In the genomic region with DNA sequence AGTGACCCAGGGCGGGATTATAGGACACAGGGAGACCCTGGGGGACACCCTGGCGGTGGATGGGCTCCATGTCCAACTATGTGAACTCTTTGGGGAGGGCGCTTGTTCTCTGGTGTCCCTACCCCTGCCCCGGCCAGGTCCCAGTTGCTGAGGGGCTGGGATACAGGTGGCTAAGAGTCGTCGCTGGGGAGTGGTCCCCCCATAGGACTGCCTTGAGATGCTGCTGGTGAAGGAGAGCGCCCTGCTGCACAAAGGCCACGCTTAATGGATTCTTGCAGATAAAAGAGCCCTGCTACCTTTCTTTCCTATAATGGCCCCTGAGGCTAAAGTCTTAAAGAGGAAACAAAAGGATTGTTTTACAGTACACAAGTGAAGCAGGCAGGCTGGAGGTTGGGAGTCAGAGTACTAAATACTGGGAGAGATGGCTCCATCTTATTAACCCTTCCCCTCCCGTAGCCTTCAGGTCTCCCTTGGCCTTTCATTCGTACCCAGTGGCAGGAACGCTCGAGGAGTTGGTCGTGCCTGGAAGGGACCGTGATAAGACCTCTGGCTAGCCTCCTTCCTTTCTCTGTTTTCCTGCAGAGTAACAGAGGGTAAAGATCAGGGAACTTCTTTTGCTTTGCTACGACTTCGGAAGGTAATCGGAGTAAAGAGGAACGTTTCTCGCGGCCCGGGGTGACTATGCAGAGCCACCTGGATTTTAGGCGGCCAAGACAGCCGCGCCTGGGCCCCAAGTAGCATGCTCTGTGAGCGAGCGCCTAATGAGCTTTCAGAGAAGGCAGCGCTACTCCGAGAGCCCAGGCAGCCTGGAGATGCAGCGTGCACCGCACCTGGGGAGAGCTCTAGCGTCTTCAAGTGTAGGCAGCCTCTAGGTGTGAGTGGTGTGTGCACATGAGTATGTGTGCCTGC, we compare ENCODE assay signal across 8 mouse cellular contexts.
A peak's percentile ranks its signal among the peaks of the same experiment; 100 is the strongest.
DNase-seq lines count a peak whose midpoint lies in the region; ATAC-seq and TF ChIP-seq lines count a peak whose summit lies in the region.

No protein-coding gene starts in this region.

- no peak overlapping the region for H3K27ac ChIP-seq in lung, embryonic 16.5 days (ENCODE audit: low read length)
- H3K27ac ChIP-seq in forebrain, embryonic 14.5 days (ENCODE audit: low read depth, low read length): no peak overlapping the region
- no peak overlapping the region for H3K27ac ChIP-seq in liver, embryonic 14.5 days

- H3K9me3 ChIP-seq in lung, embryonic 16.5 days (ENCODE audit: control insufficient read depth, low read length): no peaks in the 10 kb centered on the region
- no peaks in the 10 kb centered on the region for H3K9me3 ChIP-seq in forebrain, embryonic 14.5 days (replicated peaks; ENCODE audit: control insufficient read depth, low read length)
- no peaks in the 10 kb centered on the region for H3K9me3 ChIP-seq in liver, embryonic 14.5 days (ENCODE audit: control insufficient read depth, low read length)

- ATAC-seq in lung, embryonic 16.5 days (ENCODE audit: low read depth): peak; percentile 51; the same call in 1 of the 2 replicates
- peak; percentile 67 for ATAC-seq in forebrain, embryonic 14.5 days
- no peak for ATAC-seq in liver, embryonic 14.5 days (ENCODE audit: insufficient read depth)
- ATAC-seq in inflammation-experienced regulatory T-cells, adult 6 months: no peak

- DNase-seq in lung, postnatal 4 days: no peak
- DNase-seq in forebrain, embryonic 14.5 days (ENCODE audit: low spot score): peak; percentile 59
- no peak for DNase-seq in liver, embryonic 14.5 days (ENCODE audit: low read depth in 3 of 3, low spot score in 3 of 3)
- peak; percentile 21 to 24 for DNase-seq in thymus, adult 18-20 months
- no peak for DNase-seq in gastrocnemius, adult 8-10 months (ENCODE audit: low spot score in 2 of 2)
- DNase-seq in urinary bladder, postnatal 14 days (ENCODE audit: low spot score): no peak

- H3K9ac ChIP-seq in lung, embryonic 16.5 days (ENCODE audit: low read length): peak overlapping the region; percentile 16; the same call in 1 of the 2 replicates
- peak overlapping the region; percentile 18 for H3K9ac ChIP-seq in forebrain, embryonic 14.5 days (ENCODE audit: low read length)
- H3K9ac ChIP-seq in liver, embryonic 14.5 days (replicated peaks): no peak overlapping the region

- H3K27me3 ChIP-seq in lung, embryonic 16.5 days (ENCODE audit: control insufficient read depth, insufficient read depth, low read depth, low read length): no peaks in the 10 kb centered on the region
- no peaks in the 10 kb centered on the region for H3K27me3 ChIP-seq in forebrain, embryonic 14.5 days (replicated peaks; ENCODE audit: control insufficient read depth, insufficient read depth, low read length)
- no peaks in the 10 kb centered on the region for H3K27me3 ChIP-seq in liver, embryonic 14.5 days (ENCODE audit: control insufficient read depth, insufficient read depth, low read length)

- no peak for TF ChIP-seq CTCF in liver, embryonic 14.5 days (IDR thresholded peaks at IDR 0.05; ENCODE audit: low read depth)

- no peaks in the 10 kb centered on the region for H3K36me3 ChIP-seq in lung, embryonic 16.5 days (ENCODE audit: control insufficient read depth, insufficient read depth, low read length)
- no peaks in the 10 kb centered on the region for H3K36me3 ChIP-seq in forebrain, embryonic 14.5 days (ENCODE audit: control insufficient read depth, insufficient read depth, low read length)
- no peaks in the 10 kb centered on the region for H3K36me3 ChIP-seq in liver, embryonic 14.5 days (replicated peaks; ENCODE audit: control insufficient read depth, insufficient read depth, low read depth)

- 17% methylated on average over 31 of the region's 31 CpGs for WGBS in lung, embryonic 16.5 days
- 5% methylated on average over 31 of the region's 31 CpGs for WGBS in forebrain, embryonic 14.5 days
- 18% methylated on average over 31 of the region's 31 CpGs for WGBS in liver, embryonic 14.5 days (ENCODE audit: insufficient replicate concordance)

- H3K4me3 ChIP-seq in lung, embryonic 16.5 days (ENCODE audit: low read length): peak overlapping the region; percentile 6; the same call in 1 of the 2 replicates
- no peak overlapping the region; the same call in 1 of the 2 replicates for H3K4me3 ChIP-seq in forebrain, embryonic 14.5 days (ENCODE audit: low read depth, low read length)
- H3K4me3 ChIP-seq in liver, embryonic 14.5 days (ENCODE audit: insufficient read depth in 1 of 2, low read depth in 2 of 2, low read length in 2 of 2): no peak overlapping the region

- H3K4me2 ChIP-seq in lung, embryonic 16.5 days (ENCODE audit: low read depth, low read length): peak overlapping the region; percentile 51
- H3K4me2 ChIP-seq in forebrain, embryonic 14.5 days (ENCODE audit: low read length): peak overlapping the region; percentile 40
- peak overlapping the region; percentile 51 for H3K4me2 ChIP-seq in liver, embryonic 14.5 days (ENCODE audit: low read depth)

- no peak for TF ChIP-seq EP300 in liver, embryonic 14.5 days (IDR thresholded peaks at IDR 0.05; ENCODE audit: low read depth)

- peaks cover 10% of the 10 kb centered on the region; the same call in 1 of the 2 replicates for H3K4me1 ChIP-seq in lung, embryonic 16.5 days (replicated peaks; ENCODE audit: control insufficient read depth, insufficient read depth, low read length)
- peaks cover 28% of the 10 kb centered on the region for H3K4me1 ChIP-seq in forebrain, embryonic 14.5 days (ENCODE audit: control insufficient read depth, insufficient read depth, low read length)
- peaks cover 0 to 4% of the 10 kb centered on the region in 2 experiments; a peak in 2 of 4 replicates for H3K4me1 ChIP-seq in liver, embryonic 14.5 days (replicated peaks; ENCODE audit: control insufficient read depth in 2 of 2, insufficient read depth in 2 of 2, low read length in 1 of 2)

Comparison
In these comparisons a context has a peak if more than half of its experiments do, and no peak if none do; other contexts are left out.
1. ATAC-seq: peak in lung, embryonic 16.5 days (single experiment) and forebrain, embryonic 14.5 days (single experiment); none in liver, embryonic 14.5 days (single experiment) and inflammation-experienced regulatory T-cells, adult 6 months (single experiment).
2. DNase-seq: peak in forebrain, embryonic 14.5 days (single experiment) and thymus, adult 18-20 months (2 of 2); none in lung, postnatal 4 days (0 of 2), liver, embryonic 14.5 days (0 of 3), gastrocnemius, adult 8-10 months (0 of 2) and urinary bladder, postnatal 14 days (single experiment).
3. Peak in every context shown above with its lines, with median percentiles within 50 percentile points of each other: H3K4me2 ChIP-seq.